Mouse (Mus musculus): ENCODE measurements around the gene Fbll1.

DNA sequence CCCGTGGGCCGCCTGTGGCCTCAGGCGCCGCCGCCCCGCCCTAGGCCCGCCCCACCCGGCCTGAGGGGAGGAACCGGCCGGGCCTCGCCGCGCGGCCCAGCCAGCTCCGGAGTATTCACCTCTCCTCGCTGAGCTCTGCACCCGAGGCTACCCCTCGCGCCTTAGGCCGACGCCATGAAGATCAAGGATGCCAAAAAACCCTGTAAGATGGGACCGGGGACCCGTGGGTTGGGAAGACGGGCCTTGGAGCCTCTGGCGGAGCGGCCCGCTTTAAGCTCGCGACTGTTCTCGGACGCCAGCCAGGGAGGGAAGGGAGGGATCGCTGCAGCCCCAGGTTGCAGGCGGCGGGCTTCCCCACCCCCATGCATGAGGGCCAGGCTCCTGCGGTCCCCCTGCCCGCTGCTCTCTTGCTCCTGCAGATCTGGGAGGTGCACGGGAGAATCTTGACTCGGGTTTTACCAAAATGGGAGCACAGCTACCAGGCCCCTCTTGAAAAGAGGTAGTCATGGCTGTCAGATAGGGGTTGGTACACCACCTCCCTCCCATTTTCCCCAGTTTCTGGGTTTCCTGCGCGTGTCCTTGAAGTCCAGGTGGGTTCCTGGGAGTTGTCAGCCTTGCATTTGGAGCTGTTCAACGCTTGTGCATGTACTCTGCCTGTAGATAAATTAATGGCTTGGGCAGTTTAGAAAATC is 28.8 kb downstream of the Fbll1 start:
- TF ChIP-seq ZNF384 (IDR thresholded peaks at IDR 0.05; ENCODE audit: low read depth, low read length) = no peak
- no peak for TF ChIP-seq MAFK (IDR thresholded peaks at IDR 0.05; ENCODE audit: insufficient read depth, low read depth, low read length)
- TF ChIP-seq HCFC1 (IDR thresholded peaks at IDR 0.05; ENCODE audit: borderline replicate concordance, insufficient read depth, low read length) = no peak
- TF ChIP-seq ZC3H11A (IDR thresholded peaks at IDR 0.05; ENCODE audit: borderline replicate concordance, low read depth, low read length) = no peak
- TF ChIP-seq CHD2 (IDR thresholded peaks at IDR 0.05; ENCODE audit: low read depth, low read length) = no peak

All from ES-E14 (cell line).